Mouse (Mus musculus) midbrain, postnatal 0 days (tissue): ENCODE data around the gene Pmp22. TPM values are rescaled to one million over a fixed set of nuclear protein-coding genes. Genes with fewer than 3 reads are reported as not detected.

Source experiments
- ATAC-seq: fragments of 200-750 bp; cut with Nextera tagmentation; 2 replicates; pipeline ENCODE4 v1.8.0; 2017; ENCODE audit warnings: moderate number of reproducible peaks, mild to moderate bottlenecking, moderate TSS enrichment, moderate library complexity; ENCODE audit not compliant: low FRiP score
- DNase-seq: peaks from one replicate; pipeline ENCODE4 v3.0.0-alpha.2; 2015; ENCODE audit warnings: low spot score
- H3K27ac ChIP-seq: fragments of 300-500 bp; sonication (generic); 2 replicates; pipeline ENCODE4 v1.5.1; 2014; ENCODE audit warnings: low read depth, mild to moderate bottlenecking, low read length, mixed read lengths
- H3K27me3 ChIP-seq: fragments of 300-500 bp; sonication (generic); 2 replicates; pipeline ENCODE4 v1.6.1; 2014; ENCODE audit warnings: low read length, control low read depth, mixed read lengths; ENCODE audit not compliant: insufficient read depth
- H3K36me3 ChIP-seq: fragments of 300-500 bp; sonication (generic); 2 replicates; pipeline ENCODE4 v1.6.1; 2014; ENCODE audit warnings: low read length, control low read depth, mixed read lengths; ENCODE audit not compliant: insufficient read depth
- H3K4me1 ChIP-seq: fragments of 300-500 bp; sonication (generic); 2 replicates; pipeline ENCODE4 v1.6.1; 2014; ENCODE audit warnings: mild to moderate bottlenecking, control low read depth, antibody characterized with exemption, low read length, mixed read lengths; ENCODE audit not compliant: insufficient read depth
- H3K4me2 ChIP-seq: fragments of 300-500 bp; sonication (generic); 2 replicates; pipeline ENCODE4 v1.6.1; 2014; ENCODE audit warnings: low read depth, mild to moderate bottlenecking, low read length, mixed read lengths; ENCODE audit not compliant: poor library complexity, severe bottlenecking
- H3K4me3 ChIP-seq: fragments of 300-500 bp; sonication (generic); 2 replicates; pipeline ENCODE4 v1.5.1; 2014; ENCODE audit warnings: low read depth, mild to moderate bottlenecking, low read length, moderate library complexity
- H3K9ac ChIP-seq: fragments of 300-500 bp; sonication (generic); replicated peaks from 2 replicates; pipeline ENCODE4 v1.6.1; 2014; ENCODE audit warnings: mild to moderate bottlenecking, low read length, moderate library complexity, mixed read lengths; ENCODE audit not compliant: poor library complexity, severe bottlenecking
- H3K9me3 ChIP-seq: fragments of 300-500 bp; sonication (generic); 2 replicates; pipeline ENCODE4 v1.6.1; 2016; ENCODE audit warnings: low read length, control low read depth
- CTCF ChIP-seq: IDR thresholded peaks from 2 replicates; pipeline ENCODE4 v1.5.1; 2016; ENCODE audit warnings: antibody characterized with exemption, mild to moderate bottlenecking
- WGBS: fragments of 180-500 bp; shearing (Covaris S2); extraction: QIAGEN DNeasy Blood & Tissue Kit; methylation state at CpG from one replicate; pipeline ENCODE4 v1.1.7; 2014; 5-methylcytosine and 5-hydroxymethylcytosine counted together
- polyA plus RNA-seq: library from polyadenylated mRNA; unstranded; fragments of >200 nt; fragmentation: Nextera tagmentation; extraction: Ambion mirVana; gene quantifications from 2 replicates; pipeline ENCODE4 v1.2.1, GENCODE M21; 2015
- total RNA-seq: library from RNA; depleted of rRNA; stranded (reverse); fragments of >200 nt; gene quantifications from 2 replicates; pipeline ENCODE4 v1.2.3, GENCODE M21; 2014

Gene Pmp22
- total and polyA plus RNA-seq, 2 experiments from 2014 or later: 29.8 to 39.1 TPM

GRCm38 (mm10) chr11:63173604-63174003 lies 44.8 kb downstream of the Pmp22 start:
- WGBS: 90% methylated on average over 5 of the region's 5 CpGs
- ATAC-seq (no peak), DNase-seq (no peak)
- Histone ChIP-seq H3K4me3 (no peak overlapping the region), H3K36me3 (no peaks in the 10 kb centered on the region), H3K4me2 (no peak overlapping the region), H3K4me1 (no peaks in the 10 kb centered on the region), H3K9ac (no peak overlapping the region), H3K27ac (no peak overlapping the region), H3K27me3 (no peaks in the 10 kb centered on the region), H3K9me3 (no peaks in the 10 kb centered on the region)
- no peak for TF ChIP-seq CTCF

- no peaks in the 10 kb centered on the region for H3K9me3 ChIP-seq
- no peaks in the 10 kb centered on the region for H3K36me3 ChIP-seq
- H3K27me3 ChIP-seq: no peaks in the 10 kb centered on the region
- 39% methylated on average over 3 of the region's 3 CpGs for WGBS
- no peak overlapping the region for H3K4me3 ChIP-seq
- H3K9ac ChIP-seq: no peak overlapping the region
- ATAC-seq (no peak), DNase-seq (peak; percentile 31)
- no peak overlapping the region for H3K4me2 ChIP-seq
- peak; percentile 59 for TF ChIP-seq CTCF
- no peaks in the 10 kb centered on the region for H3K4me1 ChIP-seq
- H3K27ac ChIP-seq: no peak overlapping the region
These were observed 46.5 kb downstream of the Pmp22 start for GRCm38 (mm10) chr11:63175302-63175701.

- ATAC-seq: no peak
- TF ChIP-seq CTCF: no peak
- 53% methylated on average over 7 of the region's 7 CpGs for WGBS
- Histone ChIP-seq H3K27ac (no peak overlapping the region), H3K9ac (no peak overlapping the region), H3K4me3 (no peak overlapping the region), H3K4me2 (no peak overlapping the region), H3K27me3 (no peaks in the 10 kb centered on the region), H3K4me1 (no peaks in the 10 kb centered on the region), H3K9me3 (no peaks in the 10 kb centered on the region), H3K36me3 (no peaks in the 10 kb centered on the region)
- no peak for DNase-seq
These were observed 47.6 kb downstream of the Pmp22 start for GRCm38 (mm10) chr11:63176416-63176815.

- no peak for TF ChIP-seq CTCF
- DNase-seq (peak; percentile 39), ATAC-seq (no peak)
- Histone ChIP-seq H3K27ac (no peak overlapping the region), H3K9ac (no peak overlapping the region), H3K4me1 (no peaks in the 10 kb centered on the region), H3K4me3 (no peak overlapping the region), H3K4me2 (no peak overlapping the region), H3K27me3 (no peaks in the 10 kb centered on the region), H3K9me3 (no peaks in the 10 kb centered on the region), H3K36me3 (no peaks in the 10 kb centered on the region)
- 30% methylated on average over 7 of the region's 7 CpGs for WGBS
These were observed 51.7 kb downstream of the Pmp22 start for GRCm38 (mm10) chr11:63180262-63181101.

GRCm38 (mm10) chr11:63188803-63189202 lies 60.0 kb downstream of the Pmp22 start:
- Histone ChIP-seq H3K27me3 (no peaks in the 10 kb centered on the region), H3K4me3 (no peak overlapping the region), H3K9me3 (no peaks in the 10 kb centered on the region), H3K36me3 (no peaks in the 10 kb centered on the region), H3K9ac (no peak overlapping the region), H3K4me2 (no peak overlapping the region), H3K27ac (no peak overlapping the region), H3K4me1 (no peaks in the 10 kb centered on the region)
- TF ChIP-seq CTCF: no peak
- 91% methylated on average over 7 of the region's 7 CpGs for WGBS
- DNase-seq: no peak
- ATAC-seq: no peak

GRCm38 (mm10) chr11:63198070-63198469 lies 69.3 kb downstream of the Pmp22 start:
- Histone ChIP-seq H3K4me1 (no peaks in the 10 kb centered on the region), H3K36me3 (no peaks in the 10 kb centered on the region), H3K27me3 (no peaks in the 10 kb centered on the region), H3K4me2 (no peak overlapping the region), H3K4me3 (no peak overlapping the region), H3K27ac (no peak overlapping the region), H3K9me3 (no peaks in the 10 kb centered on the region), H3K9ac (no peak overlapping the region)
- ATAC-seq: no peak
- TF ChIP-seq CTCF: no peak
- WGBS: 25% methylated on average over 4 of the region's 4 CpGs
- DNase-seq: no peak
